Mouse (Mus musculus) frontal cortex, adult (tissue): Measurements from ENCODE around the gene Alk.
A peak's percentile ranks its signal among the peaks of the same experiment; 100 is the strongest.

Experiments
- ATAC-seq: cut with Nextera tagmentation; 2 replicates; pipeline ENCODE4 v1.9.2; 2017; ENCODE audit warnings: mild to moderate bottlenecking, moderate library complexity, mixed read lengths; ENCODE audit not compliant: low TSS enrichment

Gene Alk

DNA sequence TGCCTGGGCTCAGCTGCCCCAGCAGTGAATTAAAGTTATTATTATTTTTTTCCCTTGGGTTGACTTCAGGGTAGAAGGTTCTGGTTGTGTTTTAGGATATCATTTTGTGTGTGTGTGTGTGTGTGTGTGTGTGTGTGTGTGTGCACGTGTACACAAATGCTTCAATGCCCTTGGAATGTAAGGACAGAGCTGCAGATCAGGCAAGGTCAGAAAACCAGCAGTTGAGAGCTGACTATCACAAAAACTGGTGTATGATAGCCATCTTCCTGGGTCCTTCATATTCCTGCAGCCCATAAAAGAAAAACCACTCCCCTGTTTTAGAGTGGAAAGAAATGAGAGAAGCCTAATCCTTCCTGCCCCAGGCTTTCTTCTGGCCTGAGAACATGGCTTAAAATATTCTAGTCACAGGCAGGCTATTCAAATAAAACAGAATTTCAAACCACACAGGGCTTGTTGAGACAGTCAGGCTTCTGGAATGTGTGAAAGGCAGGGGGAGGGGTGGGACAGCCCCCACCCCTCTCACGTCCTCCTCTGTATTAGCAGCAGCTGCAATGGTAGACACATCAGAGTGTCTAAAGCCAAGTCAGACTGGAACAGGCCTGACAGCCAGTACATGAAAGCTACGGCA, 623.8 kb downstream of the Alk start:
- no peak for ATAC-seq

DNA sequence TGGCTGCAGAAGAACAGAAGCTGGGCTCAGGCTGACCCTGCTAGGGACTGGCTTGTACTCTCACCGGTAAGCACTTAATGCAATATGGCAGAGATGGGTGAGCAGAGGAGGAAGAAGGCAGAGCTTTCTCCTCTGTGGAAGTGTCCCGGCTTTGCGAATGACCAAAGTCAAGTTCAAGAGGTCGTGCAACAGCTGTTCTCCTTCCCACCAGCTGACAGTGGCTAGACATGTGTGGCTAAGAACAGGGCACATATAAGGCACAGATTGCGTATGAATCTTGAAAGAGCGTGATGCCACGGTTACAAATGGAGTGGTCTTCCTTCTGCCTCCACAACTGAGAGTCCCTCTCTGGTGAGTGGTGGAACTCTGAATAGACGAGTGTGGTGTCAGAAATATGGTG, 625.3 kb downstream of the Alk start:
- ATAC-seq, result no peak

DNA sequence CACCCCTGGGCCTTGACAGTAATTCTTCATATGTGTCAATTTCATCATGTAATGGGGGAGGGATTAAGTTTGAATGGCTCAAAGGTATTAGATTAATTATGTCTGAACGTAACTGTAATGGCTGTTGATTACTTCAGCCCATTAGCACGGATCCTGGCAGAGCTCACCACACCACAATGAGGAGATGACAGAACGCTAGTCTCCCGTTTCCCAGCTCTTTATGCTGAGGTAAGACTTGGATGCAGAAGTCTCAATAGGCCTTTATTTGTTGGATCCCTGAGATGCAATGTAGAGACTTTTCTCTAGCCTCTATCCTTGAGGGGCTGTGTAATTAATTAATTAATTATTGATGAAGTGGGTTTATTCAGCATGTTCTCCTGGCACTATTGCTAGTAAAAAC, 627.8 kb downstream of the Alk start:
- ATAC-seq, result no peak

DNA sequence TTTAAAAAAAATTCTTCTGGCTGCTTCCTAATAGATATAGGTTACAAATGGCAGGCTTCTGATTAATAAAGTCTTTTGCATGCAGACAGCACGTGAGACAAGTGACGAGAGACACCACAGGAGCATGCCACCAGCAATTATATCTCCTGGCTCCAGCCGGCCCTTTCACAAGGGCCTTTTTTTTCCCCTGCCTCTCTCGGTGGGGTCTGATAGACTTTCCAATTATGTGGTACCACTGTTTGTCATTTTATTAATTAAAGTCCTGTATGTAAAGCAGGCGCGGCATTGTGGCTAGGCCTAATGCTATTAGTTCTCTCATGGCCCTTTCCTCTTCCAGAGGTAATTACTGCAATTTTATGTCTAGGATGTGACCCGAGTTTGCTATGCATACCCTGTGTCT, 630.7 kb downstream of the Alk start:
- no peak for ATAC-seq

DNA sequence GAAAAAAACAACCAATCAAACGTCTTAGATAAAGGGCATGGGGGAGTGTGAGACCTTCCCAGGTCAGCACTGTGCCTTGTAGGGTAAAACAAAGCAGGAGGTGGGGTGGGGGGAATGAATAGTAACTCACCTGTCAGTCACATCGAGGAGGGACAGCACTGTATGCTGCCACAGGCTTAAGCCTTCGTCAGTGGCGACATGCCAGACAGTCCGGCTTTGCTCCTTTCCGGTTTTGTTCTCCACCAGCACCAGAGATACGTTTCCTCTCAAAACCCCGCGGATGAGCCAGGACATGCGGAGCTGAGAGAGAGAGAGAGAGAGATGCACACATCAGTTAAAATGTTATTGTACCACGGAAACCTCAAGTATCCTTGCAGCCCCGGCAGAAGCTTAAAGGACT, 637.1 kb downstream of the Alk start:
- ATAC-seq, result no peak

DNA sequence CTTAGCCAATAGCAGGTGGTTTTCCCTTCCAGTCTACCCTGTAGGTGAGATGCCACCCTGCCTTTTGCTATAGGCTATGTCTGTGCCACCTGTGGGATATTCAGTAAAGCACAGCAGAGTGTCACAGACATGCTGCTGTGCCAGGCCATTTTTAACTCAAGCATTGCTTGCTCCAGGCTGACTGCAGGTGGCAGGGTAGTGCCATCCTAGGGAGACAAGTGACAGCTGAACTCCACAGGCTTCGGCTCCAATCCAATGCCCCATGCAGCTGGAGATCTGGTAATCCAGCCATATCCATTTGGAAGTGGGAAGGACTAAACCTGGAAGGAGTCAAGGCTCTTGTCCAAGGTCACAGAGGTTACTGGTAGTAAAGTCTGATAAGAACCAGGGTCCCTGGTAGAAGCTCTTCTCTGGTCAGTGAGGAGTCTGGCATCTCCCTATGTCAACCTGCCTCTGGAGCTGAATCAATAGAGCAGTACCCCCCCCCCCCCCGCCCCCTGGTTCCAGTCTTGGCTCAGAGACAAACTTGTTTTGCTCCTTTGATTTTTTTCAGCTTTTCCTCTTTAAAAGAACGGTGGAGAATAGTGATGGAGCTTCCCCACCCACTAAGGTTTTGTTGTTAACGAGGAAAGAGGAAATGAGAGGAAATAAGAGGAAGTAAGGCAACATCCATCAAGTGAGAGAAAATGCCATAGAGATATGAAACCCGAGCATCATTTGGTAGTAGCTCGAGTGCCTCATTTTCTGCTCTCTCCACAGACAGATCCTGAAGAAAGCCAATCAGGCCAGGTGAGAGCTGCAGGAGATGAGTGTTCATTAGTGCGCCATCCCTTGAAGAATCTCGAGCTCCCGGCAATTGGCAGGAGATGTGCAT, 638.5 kb downstream of the Alk start:
- peak; percentile 90 for ATAC-seq

DNA sequence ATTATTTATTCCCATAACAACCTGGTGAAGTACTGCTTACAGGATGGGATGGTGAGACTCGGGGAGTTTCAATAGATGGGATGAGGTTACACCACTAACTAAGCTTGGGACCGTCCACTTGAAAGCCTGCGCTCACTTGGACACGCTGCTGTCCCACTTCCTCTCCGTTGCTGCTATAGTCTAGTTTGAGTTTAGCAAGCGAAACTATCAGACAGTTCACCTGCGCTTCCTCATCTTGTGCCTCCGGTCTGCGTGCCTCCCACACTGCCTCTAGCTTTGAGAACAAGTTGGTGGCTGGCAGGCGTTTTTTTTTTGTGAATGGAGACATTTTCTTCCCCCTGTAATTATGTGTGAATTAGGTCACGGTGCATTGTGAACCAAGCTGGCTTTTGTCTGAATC, 639.8 kb downstream of the Alk start:
- ATAC-seq, result no peak

DNA sequence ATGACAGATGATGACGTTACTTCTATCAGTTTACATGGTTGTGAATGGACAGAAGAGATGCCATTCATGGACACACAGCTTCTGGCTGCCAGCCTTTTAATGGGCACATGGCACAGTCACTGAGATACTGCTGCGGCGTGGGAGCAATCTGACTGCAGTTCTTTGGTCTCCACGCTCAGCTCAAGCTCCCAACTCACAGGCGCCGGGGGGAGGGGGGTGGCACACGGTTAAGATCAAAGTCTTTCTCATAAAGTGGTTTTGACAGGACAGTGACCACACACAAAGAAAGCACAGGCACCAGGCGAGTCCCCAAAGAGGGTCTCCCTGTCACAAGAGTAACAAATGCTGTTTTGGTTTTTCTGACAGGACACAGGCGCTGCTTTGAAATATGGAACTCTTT, 641.7 kb downstream of the Alk start:
- peak; percentile 78 for ATAC-seq

DNA sequence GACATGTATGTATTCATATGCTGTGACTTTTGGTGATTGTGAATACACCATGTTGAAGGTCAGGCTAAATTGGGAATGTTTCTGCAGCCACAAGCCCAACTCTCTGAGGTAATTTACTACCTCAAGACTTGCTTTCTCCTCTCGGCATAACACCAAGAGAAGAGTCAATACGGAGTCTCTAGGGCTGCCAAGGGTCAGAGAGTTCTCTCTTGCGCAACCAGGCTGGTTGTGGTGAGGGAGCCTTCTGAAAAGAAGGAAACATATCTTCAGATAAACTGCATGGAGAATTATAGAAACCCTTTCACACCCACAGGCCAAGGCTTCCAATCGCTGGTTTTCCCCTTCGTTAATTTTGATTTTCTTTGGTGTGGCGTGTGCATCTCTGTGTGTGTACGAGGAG, 649.4 kb downstream of the Alk start:
- ATAC-seq, result no peak

DNA sequence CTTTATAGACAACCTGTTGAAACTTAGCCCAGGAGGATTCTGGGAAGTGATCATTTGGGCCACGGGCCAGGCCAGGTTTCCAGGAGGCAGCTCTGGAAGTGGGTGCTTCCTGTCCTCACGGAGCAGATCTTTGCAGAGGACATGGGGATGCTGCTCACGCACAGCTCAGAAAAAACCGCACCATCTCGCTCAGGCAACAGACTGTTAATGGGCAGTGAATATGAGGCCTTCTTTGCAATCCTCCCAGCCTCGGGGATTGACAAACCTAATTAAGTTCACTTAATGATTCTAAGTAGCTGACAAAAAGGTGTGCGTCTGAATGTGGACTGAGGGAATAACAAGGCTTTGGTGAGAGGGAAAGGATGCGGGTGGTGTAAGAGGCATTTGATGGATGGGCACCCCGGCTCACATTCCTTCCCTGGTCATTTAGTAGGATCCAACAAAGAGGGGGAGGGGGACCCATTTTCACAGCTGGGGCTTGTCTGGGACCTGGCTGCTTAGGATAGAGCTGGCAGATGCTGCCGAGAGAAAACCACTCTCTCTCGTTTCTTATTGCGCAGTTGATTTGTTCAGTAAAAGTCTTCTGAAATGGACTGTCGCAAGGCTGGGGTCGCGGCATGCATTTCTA, 650.1 kb downstream of the Alk start:
- no peak for ATAC-seq

DNA sequence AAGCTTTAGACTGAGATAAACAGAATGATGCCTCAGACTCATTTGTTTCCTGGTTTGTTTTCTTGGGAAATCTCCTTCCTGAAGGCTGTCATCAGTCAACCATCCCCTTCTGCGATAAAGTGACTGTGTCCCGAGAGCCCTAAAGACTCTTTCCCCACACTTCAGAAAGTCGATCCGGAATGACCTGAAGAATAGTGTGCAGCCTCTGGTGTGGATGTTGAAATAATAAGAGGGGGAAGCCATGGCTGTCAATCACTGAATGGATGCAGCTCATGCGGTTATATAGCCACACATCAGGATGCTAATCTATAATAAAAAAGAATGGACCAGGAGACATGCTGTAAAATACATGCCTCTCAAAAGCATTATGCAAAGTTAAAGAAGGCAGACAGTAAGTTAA, 653.5 kb downstream of the Alk start:
- no peak for ATAC-seq

DNA sequence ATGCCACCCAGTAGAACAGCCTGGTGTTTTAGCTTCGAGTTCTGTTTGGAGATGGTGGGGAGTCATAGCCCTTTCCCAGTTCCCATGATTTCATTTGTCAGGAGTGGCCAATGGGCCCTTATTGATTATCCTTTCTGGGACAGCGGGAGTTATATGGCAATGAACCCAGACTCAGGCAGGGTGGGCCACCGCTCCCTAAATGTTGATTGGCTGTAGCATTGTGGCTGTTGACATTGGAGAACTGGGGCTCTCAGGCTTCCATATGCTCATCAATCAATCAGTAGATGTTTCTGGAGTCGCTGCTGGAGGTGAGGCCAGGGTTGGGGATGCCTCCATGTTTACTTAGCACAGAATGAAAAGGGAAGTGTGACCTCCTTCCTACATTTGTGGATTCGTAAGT, 655.7 kb downstream of the Alk start:
- ATAC-seq, result no peak

DNA sequence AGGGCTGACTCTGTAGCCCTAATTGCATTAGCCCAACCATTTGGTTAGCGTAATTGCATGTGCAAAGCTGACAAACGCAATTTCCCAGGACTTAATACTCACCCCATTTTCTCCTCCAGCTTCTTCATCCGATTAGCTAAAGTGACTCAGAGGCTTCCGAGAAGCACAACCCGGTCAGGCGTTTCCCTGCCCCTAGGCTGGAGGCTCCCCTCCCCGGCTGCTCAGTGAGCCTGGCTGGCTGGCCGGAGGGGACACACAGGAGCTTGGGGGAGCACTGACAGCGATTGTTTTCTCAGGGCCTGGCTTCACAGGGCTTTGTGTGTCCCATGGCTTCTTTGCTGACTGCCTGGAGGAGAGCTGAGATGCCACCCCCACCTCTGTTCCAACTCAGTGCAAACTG, 657.0 kb downstream of the Alk start:
- ATAC-seq, result no peak

DNA sequence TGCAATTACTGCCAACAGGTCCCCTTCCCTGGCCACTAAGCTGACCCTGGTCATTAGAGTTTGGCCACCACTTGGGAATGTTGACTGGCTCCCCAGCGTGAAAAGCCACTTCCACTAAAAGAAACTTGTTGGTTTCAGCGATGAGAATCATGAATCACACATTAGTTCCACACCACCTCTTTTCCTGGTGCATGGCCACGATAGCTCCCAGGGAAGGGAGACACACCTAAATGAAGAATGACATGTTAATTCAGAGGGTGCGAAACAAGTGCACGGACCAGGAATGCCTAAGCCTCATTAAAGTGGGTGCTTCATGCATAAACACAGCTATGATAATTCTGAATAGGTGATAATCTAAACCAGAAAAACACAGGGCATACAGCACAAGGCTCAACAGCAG, 660.4 kb downstream of the Alk start:
- no peak for ATAC-seq

DNA sequence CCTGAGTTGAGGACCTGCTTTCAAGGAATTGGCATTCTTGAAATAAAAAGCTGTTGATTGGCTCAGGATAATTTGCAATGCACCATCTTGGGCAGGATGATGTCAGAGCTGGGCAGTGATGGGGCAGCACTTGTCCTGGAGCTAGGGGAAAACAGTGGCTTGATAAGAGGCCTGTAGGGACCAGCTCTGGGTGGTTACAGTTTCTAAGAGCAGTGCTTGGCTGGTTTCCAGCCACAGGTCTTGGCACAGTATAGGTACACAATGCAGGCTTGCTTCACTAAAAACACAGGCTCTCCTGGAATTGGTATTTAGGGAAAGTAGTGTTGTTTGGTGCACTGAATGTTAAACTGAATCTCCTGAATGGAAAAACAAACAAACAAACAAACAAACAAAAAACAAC, 662.4 kb downstream of the Alk start:
- ATAC-seq, result no peak

DNA sequence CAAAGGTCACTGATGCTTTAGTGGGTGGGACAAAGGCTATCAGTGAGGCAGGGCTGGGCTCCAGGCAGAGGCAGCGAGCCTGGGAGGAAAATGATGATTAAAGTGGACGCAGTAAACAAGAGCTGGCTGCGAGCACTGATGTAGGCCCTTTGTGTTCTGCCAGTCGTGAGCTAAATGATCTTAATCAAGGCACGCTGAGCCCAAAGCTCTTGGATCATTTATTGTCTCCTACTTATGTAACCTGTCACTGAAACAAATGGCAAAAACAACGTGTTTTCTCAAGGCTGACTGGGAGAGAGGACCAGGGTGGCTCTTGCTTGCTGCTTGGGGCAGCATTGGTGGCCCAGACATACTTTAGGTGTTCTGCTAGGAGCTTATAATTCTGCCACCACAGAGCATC, 663.0 kb downstream of the Alk start:
- no peak for ATAC-seq

DNA sequence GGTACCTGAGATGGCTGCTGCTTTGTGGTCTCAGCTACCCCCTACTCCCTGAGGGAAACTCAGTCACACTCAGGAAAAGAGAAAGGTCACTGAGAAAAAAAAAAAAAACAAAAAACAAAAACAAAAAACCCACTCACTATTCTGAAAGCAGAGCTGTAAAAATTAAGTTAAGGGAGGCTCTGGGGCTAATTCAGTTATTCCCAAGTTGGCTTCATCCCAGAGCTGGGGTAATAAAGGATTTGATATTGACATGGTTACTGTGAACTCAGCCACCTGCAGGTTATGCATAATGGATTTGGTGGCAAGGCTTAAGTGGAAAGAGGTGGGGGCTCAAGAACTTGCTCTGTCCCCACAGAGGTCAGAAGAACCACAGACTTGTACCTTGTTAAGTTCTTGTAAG, 667.7 kb downstream of the Alk start:
- ATAC-seq, result no peak

DNA sequence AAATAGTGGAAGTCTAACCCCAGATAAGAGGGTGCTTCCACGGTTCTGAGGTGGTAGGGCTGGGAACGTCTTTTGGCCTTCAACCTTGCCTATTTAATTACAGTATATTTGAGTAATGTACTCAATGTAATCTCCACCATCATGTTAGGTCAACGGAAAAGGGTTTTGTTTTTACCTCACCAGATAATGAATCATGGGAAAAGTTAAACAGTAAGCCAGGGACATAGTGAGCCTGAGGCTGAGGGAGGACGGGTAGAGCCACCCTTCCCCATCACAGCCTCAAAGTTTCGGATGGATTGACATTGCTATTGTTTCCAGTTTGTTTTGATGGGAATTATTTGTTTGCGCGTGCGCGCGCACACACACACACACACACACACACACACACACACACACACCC, 668.6 kb downstream of the Alk start:
- no peak for ATAC-seq

DNA sequence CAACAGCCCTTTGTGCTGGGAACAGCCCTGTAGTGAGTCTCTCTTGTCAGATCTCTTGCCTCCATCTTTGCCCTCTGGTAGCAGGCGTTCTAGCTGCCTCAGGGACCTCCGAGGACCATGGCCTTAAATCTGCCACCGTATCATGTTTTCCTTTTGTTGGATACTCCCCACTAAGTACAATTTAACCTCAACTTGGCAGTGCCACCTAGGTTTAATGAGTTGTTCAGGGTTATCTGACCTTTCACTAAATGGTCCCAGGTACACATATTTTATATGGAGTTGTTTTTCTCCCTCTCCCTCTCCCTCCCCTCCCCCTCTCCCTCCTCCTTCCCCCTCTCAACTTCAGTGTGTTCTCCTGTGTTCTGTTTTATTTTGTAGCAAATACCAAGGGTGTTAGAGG, 669.1 kb downstream of the Alk start:
- ATAC-seq, result no peak

DNA sequence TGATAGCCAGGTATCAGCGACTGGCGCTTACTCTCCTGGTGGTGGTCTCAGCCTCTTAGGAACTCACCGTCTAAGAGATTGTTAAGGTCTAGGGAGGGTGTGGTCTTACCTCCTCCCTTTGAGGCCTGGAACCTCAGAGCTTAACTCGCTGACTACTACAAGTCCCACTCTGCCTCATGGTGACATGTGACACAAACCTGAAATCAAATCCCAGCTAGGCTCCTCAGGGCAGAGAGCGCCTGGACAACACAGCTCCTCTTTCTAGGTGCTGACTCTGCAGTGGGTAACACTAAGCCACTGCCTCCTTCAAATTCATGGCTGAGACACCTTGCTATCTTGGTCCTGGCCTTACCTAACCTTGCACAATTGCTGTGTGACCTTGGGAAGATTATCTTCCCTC, 689.5 kb downstream of the Alk start:
- no peak for ATAC-seq

DNA sequence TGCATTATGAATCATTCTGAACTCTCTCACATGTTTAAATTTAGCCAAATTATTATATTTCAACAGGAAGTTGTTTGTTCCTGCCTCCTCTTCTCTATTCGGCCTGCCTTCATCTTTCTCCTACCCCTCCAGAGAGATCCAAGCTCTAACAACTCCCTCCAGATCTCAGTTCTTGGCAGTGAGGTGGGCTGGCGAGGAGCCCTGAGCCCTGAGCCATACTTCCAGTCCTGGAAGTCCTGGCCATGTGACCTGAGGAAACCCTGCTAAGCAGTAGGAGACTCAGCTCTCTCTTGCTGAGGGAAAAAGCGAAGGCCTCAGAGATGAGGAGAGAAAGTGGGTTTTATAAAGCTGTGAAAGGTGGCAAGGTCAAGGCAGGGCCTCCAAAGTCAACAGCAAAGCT, 689.9 kb downstream of the Alk start:
- peak; percentile 47 for ATAC-seq

DNA sequence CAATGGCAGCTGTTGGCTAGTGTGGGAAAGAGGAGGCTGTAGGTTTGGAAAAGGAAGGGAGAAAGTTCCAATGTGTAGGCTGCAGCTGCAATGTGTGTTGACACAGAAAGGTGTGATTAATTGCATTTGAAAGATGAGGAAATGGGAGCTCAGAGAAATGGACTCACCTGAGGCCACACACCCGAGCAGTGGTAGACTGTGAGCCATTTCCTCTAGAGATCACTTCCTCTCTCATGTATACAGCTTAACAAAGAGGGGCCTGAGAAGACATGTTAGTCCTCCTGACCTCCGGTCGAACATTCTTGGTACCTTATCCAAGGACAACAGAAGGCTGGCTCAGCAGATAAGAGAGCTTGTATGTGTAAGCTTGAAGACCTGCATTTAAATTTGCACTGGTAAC, 691.2 kb downstream of the Alk start:
- no peak for ATAC-seq

DNA sequence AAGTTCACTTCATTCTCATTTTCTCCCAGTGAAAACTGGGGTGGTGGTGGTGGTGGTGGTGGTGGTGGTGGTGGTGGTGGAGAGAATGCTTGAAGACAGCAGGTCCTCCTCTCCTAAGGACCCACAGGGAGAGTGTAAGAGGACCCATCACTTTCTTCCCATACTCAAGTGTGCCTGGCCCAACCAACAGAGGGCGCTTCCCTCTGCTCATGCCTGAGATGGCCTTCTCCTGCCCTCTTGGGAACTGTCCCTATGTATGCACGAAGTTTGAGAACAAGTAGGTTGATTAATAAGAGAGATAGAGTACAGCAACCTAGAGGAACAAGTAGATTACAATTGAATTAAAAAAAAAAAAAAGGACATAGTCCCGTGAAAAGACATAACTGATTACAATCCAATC, 695.3 kb downstream of the Alk start:
- ATAC-seq, result no peak
